Mouse (Mus musculus): ENCODE data around the gene Ccm2. TPM values are rescaled to one million over a fixed set of nuclear protein-coding genes. Genes with fewer than 3 reads are reported as not detected.

Gene Ccm2
- total RNA-seq, 2 experiments from 2014 or later = 40.1 to 40.9 TPM

Other genes starting within 250 kb of the Ccm2 start
- 10 to 100 TPM; 62.4 to 67.1 TPM for gene Zmiz2, start 157.8 kb upstream of the Ccm2 start, total RNA-seq (2021)
- gene Ppia, start 131.4 kb upstream of the Ccm2 start, total RNA-seq (2021) = 1,000 to 10,000 TPM; 1,693 to 1,728 TPM
- 100 to 1,000 TPM; 105 to 130 TPM for gene H2afv, start 102.4 kb upstream of the Ccm2 start, total RNA-seq (2021)
- gene Purb, start 71.0 kb upstream of the Ccm2 start, total RNA-seq (2021) = 10 to 100 TPM; 72.9 to 77.4 TPM
- gene Myo1g, start 25.9 kb upstream of the Ccm2 start, total RNA-seq (2021) = 1 to 10 TPM; 3.1 to 4.8 TPM
- gene Nacad, start 59.2 kb downstream of the Ccm2 start, total RNA-seq (2021) = 10 to 100 TPM in 1 of 2 experiments, 1 to 10 TPM in 1; 4.7 to 12.6 TPM
- gene Tbrg4, start 79.2 kb downstream of the Ccm2 start, total RNA-seq (2021) = 10 to 100 TPM; 70.9 to 81.6 TPM
- not detected for gene Wap, start 91.8 kb downstream of the Ccm2 start, total RNA-seq (2021)
- gene Ramp3, start 111.6 kb downstream of the Ccm2 start, total RNA-seq (2021) = 10 to 100 TPM; 14.3 to 14.8 TPM